Mouse (Mus musculus): ENCODE data around the gene Tcf7l1.

DNA sequence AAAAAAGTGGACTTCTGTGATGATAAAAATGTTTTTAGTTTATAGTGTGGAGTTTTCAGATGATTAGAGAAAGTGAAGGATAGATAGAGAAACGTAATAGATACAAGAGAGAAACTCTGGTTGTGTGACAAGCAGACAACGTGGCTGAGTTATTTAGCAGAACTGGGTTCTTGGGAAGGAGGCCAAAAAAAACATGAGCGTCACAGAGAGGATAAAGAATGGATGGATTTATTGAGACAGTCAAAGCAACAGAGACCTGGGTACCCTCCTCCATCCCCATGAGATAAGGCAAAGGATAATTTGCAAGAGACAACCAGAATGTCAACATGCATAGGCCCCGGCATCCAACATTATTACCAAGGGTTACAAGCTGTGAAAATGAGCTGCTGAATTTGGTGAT, 178.8 kb downstream of the Tcf7l1 start:
- TF ChIP-seq CTCF (IDR thresholded peaks at IDR 0.05; ENCODE audit: control insufficient read depth, insufficient read depth, low read length) (no peak), POLR2A (IDR thresholded peaks at IDR 0.05; ENCODE audit: borderline replicate concordance, control insufficient read depth, low read depth, low read length) (no peak)

Data from bone marrow, adult 2 months (tissue).